Mouse (Mus musculus): Measurements from ENCODE around the gene Kdm6b.

Gene Kdm6b

GRCm38 (mm10) chr11:69413221-69414181 lies at the start of gene Kdm6b:
Kdm6b (minus strand) TSS chr11:69413675.
- CTCF ChIA-PET: interaction anchor here (0.6 to 0.8 kb wide), 4 partner anchors 11 to 71 kb away, joined by 3 to 12 read pairs (median 4); partner anchors contain the start of gene Naa38

- CTCF ChIA-PET: interaction anchor here (0.5 to 0.7 kb wide), 3 partner anchors 11 to 194 kb away, joined by 3 to 10 read pairs (median 6); partner anchors contain the start of gene Sox15
Measured at GRCm38 (mm10) chr11:69461568-69461967, 48.1 kb upstream of the Kdm6b start.

GRCm38 (mm10) chr11:69459883-69460282 lies 46.4 kb upstream of the Kdm6b start:
- CTCF ChIA-PET: no interaction called here

GRCm38 (mm10) chr11:69457006-69457579 lies 43.6 kb upstream of the Kdm6b start:
- CTCF ChIA-PET: no interaction called here

GRCm38 (mm10) chr11:69452114-69452867 lies 38.8 kb upstream of the Kdm6b start:
- CTCF ChIA-PET: no interaction called here

GRCm38 (mm10) chr11:69447299-69447698 lies 33.8 kb upstream of the Kdm6b start:
- CTCF ChIA-PET: no interaction called here

GRCm38 (mm10) chr11:69443328-69443727 lies 29.9 kb upstream of the Kdm6b start:
- CTCF ChIA-PET: no interaction called here

- CTCF ChIA-PET: interaction anchor here (0.5 kb wide), 1 partner anchor 32 kb away, joined by 3 read pairs; no protein-coding TSS in a partner anchor
Measured at GRCm38 (mm10) chr11:69437291-69437690, 23.8 kb upstream of the Kdm6b start.

GRCm38 (mm10) chr11:69433189-69433588 lies 19.7 kb upstream of the Kdm6b start:
- CTCF ChIA-PET: no interaction called here

GRCm38 (mm10) chr11:69432640-69432982 lies 19.1 kb upstream of the Kdm6b start:
- CTCF ChIA-PET: interaction anchor here (0.6 to 1.0 kb wide), 6 partner anchors 13 to 101 kb away, joined by 3 to 6 read pairs (median 4); partner anchors contain the start of genes Cyb5d1 and Naa38

- CTCF ChIA-PET: interaction anchor here (0.6 to 1.0 kb wide), 8 partner anchors 12 to 101 kb away, joined by 3 to 7 read pairs (median 4); partner anchors contain the start of genes Cyb5d1 and Naa38
Measured at GRCm38 (mm10) chr11:69431829-69432639, 18.6 kb upstream of the Kdm6b start.

- CTCF ChIA-PET: interaction anchor here (1.1 kb wide), 1 partner anchor 24 kb away, joined by 3 read pairs; no protein-coding TSS in a partner anchor
Measured at GRCm38 (mm10) chr11:69430631-69431030, 17.2 kb upstream of the Kdm6b start.

GRCm38 (mm10) chr11:69429313-69429712 lies 15.8 kb upstream of the Kdm6b start:
- CTCF ChIA-PET: interaction anchor here (1.1 to 1.5 kb wide), 2 partner anchors 22 to 36 kb away, joined by 3 read pairs; no protein-coding TSS in a partner anchor

GRCm38 (mm10) chr11:69428751-69429150 lies 15.3 kb upstream of the Kdm6b start:
- CTCF ChIA-PET: interaction anchor here (1.5 kb wide), 1 partner anchor 35 kb away, joined by 3 read pairs; no protein-coding TSS in a partner anchor

- CTCF ChIA-PET: no interaction called here
Measured at GRCm38 (mm10) chr11:69426246-69426645, 12.8 kb upstream of the Kdm6b start.

GRCm38 (mm10) chr11:69423885-69424284 lies 10.4 kb upstream of the Kdm6b start:
- CTCF ChIA-PET: interaction anchor here (0.5 to 0.6 kb wide), 2 partner anchors 25 to 126 kb away, joined by 3 to 4 read pairs; no protein-coding TSS in a partner anchor

- CTCF ChIA-PET: interaction anchor here (1.2 kb wide), 1 partner anchor 53 kb away, joined by 8 read pairs; no protein-coding TSS in a partner anchor
Measured at GRCm38 (mm10) chr11:69422842-69423241, 9.4 kb upstream of the Kdm6b start.

- CTCF ChIA-PET: interaction anchor here (1.2 kb wide), 1 partner anchor 51 kb away, joined by 8 read pairs; no protein-coding TSS in a partner anchor
Measured at GRCm38 (mm10) chr11:69421131-69421977, 7.9 kb upstream of the Kdm6b start.

GRCm38 (mm10) chr11:69420554-69421000 lies 7.1 kb upstream of the Kdm6b start:
- CTCF ChIA-PET: interaction anchor here (1.2 kb wide), 1 partner anchor 11 kb away, joined by 3 read pairs; no protein-coding TSS in a partner anchor

Measured in spleen, embryonic (tissue).